Mouse (Mus musculus) cerebellum, adult 9-11 months (tissue): ENCODE measurements around the gene Rtp4.

ENCODE experiments used
- DNase-seq: peaks from one replicate; pipeline ENCODE4 v3.0.0; 2022

Gene Rtp4

DNA sequence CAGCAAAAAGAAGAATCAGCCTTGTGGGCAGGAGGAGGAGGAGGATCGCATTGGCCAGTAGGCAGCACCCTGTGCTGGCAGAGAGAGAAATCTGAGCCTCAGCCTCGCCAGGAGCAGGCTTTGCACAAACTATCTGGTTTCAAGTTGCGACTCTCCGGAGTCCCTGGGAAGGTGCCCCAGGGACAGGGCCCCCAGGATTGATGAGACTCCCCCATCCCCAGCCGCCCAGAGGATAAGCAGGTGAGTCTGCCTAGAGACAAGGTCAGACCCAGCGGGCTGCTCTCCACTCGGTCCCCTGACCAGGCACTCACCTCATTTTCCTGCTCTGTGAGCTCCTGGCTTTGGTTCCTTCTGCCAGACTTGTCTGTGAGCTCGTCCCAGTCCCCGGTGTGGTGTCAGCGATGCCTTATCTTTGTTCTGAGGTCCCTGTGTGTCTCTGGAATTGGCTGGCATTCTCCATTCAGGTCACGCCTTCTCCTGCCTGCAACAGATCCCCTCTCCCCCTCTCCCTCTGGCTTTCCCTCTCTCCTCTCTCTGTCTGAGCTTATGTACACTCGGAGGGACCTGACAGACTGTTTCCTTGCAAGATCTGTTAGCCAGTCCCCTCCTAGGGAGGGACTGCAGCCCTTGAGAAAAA lies at the start of gene Rtp4, which contains the start of gene Masp1:
Rtp4 (plus strand) TSS at position 57 of the 637 bp plus-strand sequence.
Masp1 (minus strand) TSS at position 581 of the 637 bp plus-strand sequence.
- DNase-seq, result peak; percentile 7

DNA sequence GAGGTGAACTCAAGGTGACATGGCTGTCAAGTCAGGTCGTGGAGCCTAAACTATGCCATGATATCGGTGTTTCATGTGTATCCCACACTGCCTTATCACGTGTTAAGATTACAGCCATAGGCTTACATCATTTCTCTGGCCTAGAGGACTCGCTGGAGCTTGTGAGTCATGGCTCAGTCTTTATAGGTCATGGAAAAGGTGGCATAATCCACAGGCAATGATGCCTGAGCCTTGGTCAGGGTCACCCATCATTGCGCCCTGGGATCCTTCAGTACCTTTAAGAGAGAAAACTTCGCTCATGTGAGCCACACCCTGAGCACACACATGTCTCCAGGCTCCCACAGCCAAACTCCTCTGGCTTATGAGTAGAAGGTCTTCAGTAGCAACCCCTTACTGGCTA lies 48.5 kb upstream of the Rtp4 start:
- no peak for DNase-seq

DNA sequence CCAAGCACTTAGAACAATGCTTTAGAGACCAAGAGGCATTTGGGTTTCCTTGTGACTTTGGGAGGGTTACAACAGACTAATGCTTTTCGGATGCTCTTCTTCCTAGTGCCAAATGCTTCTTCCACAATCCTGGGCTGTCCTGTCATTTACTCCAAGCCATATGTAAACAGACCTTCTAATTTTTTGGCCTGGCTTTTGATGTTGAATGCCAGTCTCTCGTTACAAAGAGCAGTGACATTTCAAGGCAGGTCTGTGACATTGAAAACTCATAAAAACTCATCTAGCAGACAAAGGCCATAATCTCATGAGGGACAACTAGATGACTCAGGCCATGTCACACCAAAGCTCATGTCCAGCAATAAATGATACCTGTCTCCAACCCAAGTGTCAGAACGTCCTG lies 48.0 kb upstream of the Rtp4 start:
- DNase-seq, result no peak

DNA sequence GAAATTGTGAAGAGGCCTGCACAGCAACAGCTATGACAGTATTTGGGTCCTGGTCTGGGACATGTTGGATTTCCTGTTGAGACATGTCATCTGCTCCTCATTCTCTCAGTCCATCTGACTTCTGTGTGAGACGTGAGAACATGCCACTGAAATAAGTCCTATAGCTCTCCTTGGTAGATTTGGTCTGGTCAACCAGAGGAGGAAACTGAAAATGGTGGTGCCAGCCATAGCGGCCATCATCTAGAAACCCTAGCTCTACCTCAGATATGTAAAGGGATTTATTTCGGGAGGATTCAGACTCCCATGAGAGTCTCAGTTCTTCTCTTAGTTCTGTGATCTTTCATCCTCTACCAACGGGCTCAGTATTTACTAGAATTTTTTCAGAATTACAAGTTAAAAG lies 44.4 kb upstream of the Rtp4 start:
- DNase-seq, result no peak

DNA sequence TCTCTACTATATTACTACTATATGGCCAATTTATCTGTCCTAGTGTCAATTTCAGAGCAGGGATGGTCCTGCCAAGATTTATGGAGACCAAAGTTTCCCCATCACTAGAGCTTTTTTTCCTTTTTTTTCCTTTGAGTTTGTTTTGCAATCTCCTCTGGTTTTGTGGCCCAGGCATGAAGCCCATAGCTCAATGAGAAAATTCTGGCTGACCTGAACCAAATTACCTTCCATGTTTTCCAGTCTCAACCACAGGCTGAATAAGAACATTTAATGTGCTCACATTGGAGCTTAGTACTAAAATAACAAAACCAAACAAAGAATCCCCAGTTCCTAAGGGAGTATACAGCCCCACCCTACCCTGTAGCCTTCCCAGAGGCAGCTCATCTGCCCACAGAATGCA lies 43.5 kb upstream of the Rtp4 start:
- no peak for DNase-seq

DNA sequence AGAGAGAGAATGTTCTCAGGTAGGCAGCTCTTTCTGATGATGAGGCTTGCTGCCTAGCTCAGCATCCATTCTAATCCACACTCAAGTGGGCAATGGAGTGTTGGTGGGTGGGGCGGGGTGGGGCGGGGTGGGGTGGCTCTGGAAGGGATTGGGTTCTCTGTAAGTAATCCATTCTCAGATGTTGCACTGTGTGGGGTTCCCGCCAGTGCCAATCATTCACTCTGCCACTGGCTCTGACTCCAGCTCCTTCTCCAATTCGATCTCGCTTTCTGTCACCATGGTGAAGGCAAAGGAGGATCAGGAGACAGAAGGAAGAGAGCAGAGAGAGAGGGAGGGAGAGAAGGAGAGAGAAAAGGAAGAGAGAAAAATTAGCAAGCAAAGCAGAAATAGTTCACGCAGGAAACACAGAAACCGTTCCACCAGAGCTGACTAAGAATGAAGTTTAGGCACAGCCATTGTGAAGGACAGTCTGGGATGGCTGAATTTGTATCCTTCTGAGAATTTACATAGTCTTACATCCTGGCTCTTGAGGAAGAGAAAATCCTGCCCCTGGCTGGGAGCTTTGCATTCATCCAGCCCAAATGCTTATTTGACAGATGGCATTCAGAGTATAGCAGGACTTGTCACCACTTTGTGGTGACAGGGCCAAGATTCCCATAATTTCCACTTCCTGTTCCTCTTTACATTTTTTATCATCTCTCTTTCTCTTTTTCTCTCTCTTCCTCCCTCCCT lies 40.1 kb upstream of the Rtp4 start:
- DNase-seq, result no peak

DNA sequence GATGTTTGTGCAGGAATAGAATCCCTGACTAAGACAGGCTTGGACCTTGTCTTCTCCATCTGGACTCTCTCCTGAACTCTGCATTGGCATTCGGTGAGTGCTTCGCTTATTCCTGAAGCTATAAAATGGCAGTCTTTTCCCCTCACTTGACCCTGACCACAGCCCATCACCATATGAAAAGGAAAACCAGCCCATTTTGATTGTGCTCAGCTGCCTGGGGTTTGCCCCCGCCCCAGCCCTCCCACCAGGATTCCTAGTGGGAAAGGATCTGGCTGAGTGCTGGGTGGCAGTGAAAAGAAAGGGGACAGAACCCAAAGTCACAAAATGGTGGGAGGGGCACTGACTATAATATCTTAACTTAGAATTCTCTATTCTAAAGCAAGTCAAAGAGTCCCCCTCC lies 37.9 kb upstream of the Rtp4 start:
- DNase-seq, result no peak

DNA sequence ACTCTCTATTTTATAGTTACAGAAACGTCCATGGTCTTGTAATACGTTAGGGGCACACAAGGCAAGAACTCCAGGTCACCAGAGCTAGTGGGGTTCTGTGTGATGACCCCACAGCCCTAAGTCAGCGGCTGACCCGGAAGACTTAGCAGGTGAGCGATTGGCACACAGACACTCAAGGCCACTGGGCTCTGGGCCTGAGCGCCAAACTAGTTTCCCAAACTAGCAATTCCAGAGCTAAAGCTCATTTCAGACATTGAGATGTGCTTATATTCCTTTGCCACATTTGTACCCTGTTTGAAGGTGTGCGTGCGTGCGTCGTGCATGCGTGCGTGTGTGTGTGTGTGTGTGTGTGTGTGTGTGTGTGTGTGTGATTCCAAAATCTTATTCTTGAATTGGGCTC lies 37.2 kb upstream of the Rtp4 start:
- DNase-seq, result no peak

DNA sequence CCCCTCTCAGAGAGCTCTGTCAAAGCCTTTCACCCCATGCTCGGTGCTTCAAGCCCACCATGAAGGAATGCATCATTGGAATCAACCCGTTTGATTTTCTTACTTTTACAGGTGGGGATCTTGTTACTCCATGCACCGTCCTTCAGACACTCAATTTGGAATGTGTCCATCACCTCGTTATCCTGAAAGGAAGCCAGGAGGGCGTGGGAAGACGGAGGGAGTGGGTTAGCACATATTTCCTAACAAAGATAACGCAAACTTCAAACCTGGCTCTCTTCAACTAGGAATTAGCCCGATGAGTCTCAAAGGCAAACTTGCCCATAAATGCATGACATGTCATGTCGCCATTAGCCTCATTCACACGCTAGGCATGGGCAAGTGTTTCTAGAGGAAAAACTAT lies 36.8 kb upstream of the Rtp4 start:
- DNase-seq, result no peak

DNA sequence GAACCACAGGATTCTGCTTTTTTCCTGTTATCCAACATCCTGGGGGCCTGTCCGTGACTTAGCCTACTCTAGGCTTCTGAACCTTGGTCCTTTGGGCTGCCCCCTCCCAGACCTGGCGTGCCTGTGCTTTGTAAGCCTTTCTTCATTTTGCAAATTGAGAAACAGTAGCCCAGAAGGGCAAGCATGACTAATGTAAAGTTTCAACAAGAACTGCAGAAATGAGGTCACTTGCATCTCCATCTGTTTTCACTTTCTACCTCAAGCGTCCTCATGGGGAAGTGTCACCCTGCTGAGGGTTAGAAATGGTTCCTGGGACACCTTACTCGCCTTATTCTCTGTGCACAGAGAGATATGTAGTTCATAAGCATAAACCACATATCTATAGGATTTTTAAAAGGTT lies 27.3 kb upstream of the Rtp4 start:
- no peak for DNase-seq

DNA sequence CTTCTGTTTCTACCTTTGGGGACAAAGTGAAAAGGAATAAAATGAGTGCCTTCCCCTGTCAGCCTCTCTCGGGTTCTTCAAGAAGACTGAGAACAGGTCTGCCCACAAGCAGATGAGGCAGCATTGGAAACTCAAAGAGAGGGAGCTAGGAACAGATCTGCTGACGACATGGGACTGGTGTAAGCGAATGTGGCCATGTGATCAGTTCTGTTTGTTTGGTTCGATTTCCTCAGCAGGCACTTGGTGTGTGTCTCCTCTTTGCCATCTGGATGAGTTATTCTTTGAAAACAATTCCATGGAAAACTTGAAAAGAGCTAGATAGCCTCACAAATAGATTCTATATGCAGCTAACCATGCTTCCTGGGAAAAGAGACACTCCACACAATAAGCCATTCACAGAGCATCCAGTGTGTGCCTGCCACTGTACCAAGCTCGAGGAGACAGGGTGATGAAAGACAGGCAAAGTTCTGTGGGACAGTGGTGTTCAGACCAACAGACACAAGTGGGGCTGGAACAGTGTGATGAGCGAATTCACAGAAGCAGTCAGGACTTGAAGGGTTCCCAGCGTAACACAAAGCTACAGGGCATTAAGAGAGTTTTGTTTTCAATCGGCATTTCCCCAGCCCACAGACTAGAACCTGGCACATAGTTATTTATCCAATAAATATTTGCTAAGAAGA lies 23.7 kb upstream of the Rtp4 start:
- DNase-seq, result no peak

DNA sequence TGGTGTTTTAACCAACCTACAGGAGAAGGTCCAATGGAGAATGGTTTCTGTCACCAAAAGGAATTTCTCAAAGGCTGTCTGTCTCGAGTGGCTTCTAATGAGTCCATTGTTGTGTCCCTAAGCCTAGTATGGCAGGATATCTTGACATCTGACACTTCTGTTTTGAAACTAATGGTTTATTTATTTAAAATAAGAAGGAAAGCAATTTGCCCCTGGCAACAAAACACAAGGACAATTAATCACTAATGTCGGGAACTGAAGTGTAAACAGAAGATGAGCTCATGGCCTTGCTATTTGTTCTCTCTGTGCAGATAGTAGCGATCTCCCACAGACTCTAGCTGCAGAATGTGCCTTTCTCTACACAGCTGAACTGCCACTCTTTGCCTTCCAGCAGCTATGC lies 22.7 kb upstream of the Rtp4 start:
- DNase-seq, result no peak

DNA sequence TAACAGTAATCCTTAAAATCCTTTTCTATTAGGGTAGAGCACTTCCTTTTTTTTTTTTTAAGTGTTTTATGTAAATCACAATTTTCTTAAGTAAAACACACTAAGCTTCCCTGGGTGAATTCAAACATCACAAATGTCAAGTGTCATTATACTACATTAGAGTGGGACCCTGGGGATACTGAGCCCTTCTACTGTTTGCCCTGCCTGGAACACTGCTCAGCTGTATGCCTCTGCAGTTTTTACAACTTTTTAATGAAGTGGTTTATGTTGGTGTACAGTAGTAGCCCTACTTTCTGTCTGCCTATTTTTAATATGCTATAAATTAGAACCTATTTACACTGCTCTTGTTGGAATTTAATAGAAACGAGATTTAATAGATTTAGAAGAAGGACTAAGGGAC lies 22.2 kb upstream of the Rtp4 start:
- no peak for DNase-seq

DNA sequence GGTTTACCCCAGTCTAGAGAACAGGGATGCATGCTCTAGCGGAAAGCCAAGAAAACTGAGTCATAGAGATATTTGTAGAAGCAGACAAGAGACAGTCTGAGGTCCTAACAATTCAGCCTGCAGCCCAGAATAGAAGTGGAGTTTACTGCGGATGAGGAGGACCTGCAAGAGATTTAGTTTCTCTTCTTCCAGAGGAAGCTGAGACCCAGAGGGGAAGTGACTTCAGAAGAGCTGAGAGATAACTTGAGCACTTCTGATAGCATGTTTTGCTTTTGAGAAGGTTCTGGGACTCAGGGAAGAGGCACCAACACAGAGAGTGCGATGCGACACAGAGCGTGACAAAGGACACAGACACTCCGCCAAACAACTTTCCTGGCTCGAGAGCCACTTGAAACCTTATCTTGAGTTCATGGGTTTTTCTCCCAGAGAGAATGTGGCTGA lies 21.4 kb upstream of the Rtp4 start:
- DNase-seq, result no peak

DNA sequence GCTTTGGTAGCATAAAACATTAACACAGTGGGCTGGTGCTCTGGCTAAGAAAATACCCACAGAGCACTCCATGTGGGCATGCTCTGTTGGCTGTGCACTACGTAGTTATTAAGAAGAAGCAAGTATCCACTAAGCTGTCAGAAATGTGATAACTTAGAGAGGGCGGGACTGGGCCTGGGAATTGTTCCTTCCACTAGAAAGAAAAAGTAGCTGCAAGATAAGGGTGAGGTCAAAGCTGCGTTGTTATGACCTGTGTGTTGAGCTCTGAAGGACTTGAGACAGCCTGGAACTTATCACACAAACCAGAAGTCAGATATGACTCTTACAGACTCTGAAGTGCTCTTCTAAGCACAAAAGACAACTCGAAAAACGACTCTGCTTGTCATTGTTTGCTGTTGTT lies 19.5 kb upstream of the Rtp4 start:
- DNase-seq, result no peak

DNA sequence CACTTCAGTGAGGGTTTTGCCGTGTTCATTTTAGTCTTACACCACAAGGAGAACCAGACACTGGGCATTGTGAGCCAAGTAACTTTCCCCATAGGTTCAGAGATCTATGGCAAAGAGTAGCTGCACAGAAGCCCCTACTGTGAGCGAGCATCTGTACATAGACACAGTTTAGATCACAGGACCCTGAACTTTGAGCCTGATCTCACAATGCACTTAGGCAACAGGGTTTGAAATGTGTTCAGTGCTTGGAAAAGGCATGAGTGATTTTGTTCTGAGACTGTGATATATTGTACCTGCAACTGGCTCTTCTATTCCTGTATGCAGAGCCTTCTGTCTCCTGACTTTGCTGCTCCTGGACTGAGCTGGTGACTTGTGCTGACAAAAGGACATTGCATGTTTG lies 18.8 kb upstream of the Rtp4 start:
- DNase-seq, result no peak

DNA sequence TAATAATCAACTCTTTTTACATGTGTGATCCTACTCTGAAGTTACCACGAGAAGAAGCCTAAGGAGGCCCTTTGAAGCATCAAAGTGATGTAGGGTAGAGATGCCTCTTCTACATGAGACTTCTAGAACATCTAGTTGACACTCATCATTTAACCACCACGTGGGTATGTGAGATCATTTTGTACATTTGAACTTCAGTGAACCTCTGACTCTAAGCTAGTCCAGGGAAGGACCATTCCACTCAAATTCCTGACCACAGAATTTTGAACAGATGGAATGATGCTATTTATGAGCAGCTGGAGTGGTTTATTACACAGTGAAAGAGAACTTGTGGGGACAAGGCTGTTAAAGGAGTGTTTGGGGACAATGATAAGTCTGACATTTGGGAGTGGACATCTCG lies 17.6 kb upstream of the Rtp4 start:
- no peak for DNase-seq

DNA sequence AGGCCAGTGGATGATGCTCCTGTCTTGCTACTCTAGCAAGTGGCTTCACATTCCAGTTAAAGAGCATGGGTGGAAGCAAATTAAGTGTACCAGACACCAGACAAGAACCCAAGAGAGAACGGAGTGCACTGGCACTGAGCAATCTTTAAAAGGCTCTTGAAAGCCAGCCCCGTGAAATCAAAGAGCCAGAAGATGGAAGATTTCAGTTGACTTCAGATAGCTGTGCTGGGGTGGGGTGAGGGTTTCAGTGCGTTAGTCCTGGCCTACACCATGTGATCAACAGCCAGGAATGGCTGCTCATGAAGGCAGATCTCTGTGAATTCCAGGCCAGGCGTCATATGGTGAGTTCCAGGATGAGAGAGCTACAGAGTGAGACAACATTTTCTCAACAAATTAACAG lies 16.7 kb upstream of the Rtp4 start:
- DNase-seq, result no peak

DNA sequence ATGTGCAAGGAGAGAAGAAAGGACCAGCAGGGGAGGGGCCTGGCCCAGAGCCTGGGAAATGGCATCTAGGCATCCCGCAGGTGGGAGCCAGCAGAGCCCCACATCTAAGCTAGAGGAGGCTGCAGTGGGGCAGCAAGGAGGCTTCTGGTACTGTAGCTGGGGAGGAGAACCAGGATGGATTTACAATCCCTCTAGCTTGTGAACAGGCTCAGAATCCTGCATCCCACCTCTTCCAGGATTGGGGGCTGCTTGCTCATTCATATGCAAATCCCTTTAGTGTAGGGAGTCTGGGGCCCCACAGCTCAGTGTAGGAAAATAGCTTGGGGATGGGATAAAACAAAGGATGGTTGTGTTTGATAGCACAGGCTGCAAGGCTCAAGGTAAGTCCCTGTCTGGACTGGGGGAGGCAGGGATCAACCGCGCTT lies 15.8 kb upstream of the Rtp4 start:
- no peak for DNase-seq

DNA sequence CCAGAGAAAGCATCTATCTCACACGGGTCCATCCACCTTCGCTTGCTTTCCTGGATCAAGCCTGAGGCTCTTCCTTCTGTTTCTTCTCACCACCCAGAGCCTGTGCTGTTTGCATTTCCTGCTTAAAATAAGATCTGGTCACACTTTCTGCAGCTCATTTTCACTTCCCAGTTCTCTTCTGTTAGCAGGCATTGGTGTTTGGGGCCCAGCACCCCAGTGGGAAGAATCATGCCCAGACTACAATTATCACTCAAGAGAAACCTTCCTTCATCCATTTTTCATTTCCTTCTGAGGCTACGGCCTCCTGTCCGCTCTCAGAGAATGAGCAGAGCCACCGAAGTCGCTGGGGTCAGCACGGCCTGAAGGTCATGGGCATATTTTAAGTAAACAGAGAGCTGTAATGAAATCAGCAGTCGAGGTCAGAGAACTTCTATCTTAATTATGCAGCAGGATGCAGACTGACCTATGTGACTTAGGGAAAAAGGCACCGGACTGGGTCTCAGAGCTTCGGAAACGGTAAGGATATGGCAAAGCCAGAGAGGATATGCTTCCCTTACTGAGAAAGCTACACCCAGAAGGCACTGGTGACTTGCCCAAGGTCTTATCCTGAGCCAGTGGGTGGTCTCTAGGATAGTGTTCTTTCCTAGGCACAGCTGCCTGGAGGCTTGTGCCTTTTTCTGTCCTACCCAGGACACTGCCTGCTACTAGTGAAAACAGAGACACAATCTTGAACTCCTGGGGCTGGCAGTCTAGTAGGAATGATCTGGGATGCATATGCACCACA lies 14.0 kb upstream of the Rtp4 start:
- DNase-seq, result no peak

DNA sequence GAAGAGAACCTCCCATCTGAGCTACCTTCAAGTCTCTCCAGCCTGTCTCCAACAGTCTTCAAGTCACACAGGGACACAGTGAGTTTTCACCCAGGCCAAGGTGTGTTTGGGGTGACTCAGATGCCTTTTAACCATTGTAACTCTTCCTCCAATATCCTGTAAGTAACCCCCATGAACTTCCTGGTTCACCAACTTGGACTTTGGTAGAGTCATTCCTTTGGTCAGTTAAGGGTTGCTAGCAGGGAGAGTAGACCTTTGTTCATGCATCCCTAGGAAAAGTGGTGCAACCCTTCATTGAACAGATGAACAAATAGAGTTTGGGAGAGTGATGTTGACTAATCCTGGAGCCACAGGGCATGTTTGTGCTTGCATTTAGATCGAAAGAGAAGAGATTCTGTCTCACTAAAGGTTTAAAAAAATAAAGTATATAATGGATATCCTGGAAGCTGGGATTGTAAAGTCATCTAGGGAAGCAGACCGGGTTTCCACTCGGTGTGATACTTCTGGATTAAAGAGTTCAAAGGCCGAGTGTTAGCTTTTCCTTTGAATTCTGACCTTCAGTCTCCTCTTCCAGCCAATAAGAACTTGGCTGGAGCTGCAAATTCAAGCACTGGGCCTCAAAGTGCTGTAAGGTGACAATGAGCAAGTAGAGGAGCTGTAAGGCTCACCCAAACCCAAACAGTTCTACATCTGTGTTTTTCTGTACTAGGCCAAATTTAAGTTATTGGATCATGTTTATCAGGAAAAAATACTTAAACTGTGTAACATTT lies 8.7 kb upstream of the Rtp4 start:
- DNase-seq, result no peak

DNA sequence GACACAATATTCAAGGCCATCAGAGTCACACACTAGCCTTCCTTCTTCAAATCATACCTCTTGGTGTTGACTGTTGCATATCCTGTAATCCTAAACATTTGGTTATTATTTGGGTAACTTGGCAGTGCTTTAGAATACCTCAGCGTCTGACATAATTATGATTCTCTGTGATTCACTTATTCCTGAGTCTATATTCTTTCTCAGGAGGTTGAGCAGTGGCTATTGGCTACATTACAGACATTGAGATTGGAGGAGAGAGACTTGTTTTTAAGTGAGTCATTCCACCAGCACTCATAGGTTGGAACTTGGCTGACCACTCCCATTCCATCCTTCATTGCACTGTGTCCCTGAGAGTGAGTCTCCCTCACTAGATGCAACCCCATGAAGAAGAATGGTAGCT lies 6.7 kb upstream of the Rtp4 start:
- DNase-seq, result no peak

DNA sequence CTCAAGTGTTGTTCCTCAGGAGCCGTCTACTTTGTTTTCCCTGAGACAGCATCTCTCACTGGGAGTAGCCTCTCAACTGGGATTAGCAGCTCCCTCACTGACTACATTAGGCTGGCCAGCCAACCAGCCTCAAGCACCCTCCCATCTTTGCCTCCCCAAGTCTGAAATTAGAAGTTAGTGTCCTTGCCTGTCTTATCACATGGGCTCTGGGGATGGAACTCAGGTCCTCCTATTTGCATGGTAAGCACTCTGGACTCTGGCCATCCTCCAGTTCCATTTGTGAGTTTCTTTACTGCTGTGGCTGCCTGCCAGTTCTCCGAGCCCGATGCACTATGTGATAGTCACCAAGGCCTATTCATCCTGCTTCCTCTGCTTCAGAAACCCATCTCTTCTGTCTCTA lies 4.3 kb upstream of the Rtp4 start:
- DNase-seq, result no peak
